Mouse (Mus musculus) granulocyte monocyte progenitor cell, adult 5-6 weeks (primary cell): ENCODE results near the gene Lrrc75b. TPM values are rescaled to one million over a fixed set of nuclear protein-coding genes. Genes with fewer than 3 reads are reported as not detected.
"Not testable (repeated sequence)": the region's sequence is repeated elsewhere in the genome, so short reads cannot be mapped to it uniquely, and the experiment has no call there.

Experiments used
- ATAC-seq: replicated peaks from 2 replicates; pipeline ENCODE4 v1.8.0; 2016; ENCODE audit warnings: mild to moderate bottlenecking, moderate TSS enrichment, inconsistent platforms; ENCODE audit not compliant: poor library complexity, severe bottlenecking
- total RNA-seq, 2 experiments: library from RNA; stranded (forward) in 1 of 2; stranded (reverse) in 1 of 2; fragments of 200-712, 200-1000 nt in 1 of 2; fragments of >200 nt in 1 of 2; fragmentation: Nextera tagmentation in 1 of 2; gene quantifications; 2 replicates each; pipeline ENCODE4 v1.2.3; 2014 to 2017

Gene Lrrc75b
- total RNA-seq, 2 experiments from 2014 or later, result not detected

DNA sequence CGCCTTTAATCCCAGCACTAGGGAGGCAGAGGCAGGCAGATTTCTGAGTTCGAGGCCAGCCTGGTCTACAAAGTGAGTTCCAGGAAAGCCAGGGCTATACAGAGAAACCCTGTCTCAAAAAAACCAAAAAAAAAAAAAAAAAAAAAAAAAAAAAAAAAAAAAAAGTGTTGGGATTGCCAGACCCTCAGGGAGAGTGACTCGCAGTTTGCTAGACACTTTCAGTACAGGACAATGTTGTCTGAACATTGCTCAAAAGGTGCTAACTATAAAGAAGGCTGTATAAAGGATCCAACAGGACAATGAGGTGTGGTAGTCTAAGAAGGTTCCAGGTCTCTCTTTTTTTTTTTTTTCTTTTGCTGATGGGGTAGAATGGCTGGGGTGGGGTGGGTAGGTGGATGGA is 54.2 kb downstream of the Lrrc75b start:
- ATAC-seq, result not testable (repeated sequence)

DNA sequence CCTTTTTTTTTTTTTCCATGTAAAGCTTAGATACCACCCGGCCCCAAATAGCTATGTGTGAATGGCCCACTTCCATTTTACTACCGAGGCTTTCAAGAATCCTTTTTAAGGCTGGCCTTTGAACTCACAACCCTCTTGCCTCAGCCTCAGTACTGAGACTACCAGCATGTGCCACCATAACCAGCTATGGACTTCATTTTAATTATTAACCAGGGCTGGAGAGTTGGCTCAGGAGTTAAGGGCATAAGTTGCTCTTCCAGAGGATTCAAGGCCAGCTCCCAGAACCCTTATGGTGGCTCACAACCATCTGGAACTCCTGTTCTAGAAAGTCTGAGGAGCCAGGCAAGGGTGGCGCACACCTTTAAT is 55.0 kb downstream of the Lrrc75b start:
- ATAC-seq, result 0 out of 2 replicates have a peak, but pooled peaks have one; percentile 1

DNA sequence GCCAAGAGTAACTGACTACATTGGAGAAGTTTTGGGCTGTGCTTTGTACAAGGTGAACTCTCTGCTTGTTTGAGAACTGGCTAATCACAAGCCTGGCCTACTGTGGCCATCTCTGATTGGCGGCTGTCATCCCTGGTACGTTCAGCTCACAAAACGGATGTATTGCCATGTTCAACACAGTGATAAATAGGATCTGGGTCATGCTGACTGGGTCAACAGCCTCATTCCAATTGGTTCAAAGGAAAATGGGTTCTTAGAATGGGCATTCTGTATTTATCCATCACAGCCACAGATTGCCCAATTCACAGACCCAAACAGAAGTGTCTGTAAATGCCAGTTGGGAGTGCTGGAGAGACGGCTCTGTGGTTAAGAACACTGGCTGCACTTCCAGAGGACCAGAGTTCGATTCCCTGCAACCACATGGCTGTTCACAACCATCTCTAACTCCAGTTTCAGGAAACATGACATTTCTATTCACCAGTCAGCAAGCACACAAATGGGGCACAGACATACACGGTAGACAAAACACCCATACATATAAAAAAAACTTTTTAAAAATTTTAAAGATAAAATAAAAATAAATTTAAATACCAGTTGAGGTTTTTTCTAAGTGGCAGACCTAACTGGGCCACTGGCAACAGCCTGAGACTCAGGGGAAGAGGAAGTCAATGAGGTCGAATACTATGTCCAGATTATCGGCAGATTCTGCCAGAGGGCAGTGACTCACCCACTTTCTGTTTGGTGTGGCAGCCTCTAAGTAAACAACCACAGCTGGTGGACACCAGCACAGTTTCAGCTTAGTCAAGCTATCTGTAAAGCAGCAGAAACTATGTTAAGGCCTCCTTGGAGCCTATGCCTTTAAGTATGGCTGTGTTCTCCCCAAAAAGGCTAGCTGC is 55.6 kb downstream of the Lrrc75b start:
- peak; percentile 85 for ATAC-seq

DNA sequence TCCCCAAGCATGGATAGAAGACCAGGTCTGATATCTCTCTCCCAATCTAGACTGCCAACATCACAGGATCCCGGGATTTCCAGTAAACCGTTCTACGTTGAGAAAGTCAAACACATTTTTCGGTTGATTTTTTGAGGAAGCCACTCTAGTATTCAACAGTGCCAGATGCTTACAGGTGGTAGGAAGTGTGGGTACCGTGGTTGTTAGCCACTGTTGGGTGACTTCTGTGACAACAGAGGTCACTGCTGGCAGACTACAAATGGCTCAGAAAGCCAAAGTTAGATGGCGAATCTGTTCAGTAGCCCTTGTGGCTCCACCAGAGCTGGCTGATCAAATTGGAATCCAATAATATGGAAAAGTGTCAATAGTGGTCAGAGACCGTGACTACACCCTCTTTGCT is 56.4 kb downstream of the Lrrc75b start:
- 0 out of 2 replicates have a peak, but pooled peaks have one; percentile 18 for ATAC-seq

DNA sequence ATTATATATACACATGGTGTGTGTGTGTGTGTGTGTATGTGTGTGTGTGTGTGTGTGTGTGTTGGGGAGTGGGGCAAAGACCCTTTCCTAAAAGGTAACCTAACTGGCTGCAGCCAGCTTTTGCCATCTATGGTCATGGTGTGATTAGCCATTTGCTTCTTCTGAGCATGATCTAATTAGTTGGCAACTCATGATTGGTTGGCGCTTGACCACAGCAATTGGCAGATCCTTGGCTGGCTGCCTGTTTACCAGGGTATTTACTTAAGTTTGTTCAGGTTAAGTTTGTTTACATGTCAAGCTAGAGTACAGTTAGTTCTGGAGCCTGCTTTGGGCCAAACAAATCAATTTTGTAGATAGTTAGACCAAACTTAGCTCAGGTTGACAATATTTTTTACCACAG is 58.5 kb downstream of the Lrrc75b start:
- no peak for ATAC-seq

DNA sequence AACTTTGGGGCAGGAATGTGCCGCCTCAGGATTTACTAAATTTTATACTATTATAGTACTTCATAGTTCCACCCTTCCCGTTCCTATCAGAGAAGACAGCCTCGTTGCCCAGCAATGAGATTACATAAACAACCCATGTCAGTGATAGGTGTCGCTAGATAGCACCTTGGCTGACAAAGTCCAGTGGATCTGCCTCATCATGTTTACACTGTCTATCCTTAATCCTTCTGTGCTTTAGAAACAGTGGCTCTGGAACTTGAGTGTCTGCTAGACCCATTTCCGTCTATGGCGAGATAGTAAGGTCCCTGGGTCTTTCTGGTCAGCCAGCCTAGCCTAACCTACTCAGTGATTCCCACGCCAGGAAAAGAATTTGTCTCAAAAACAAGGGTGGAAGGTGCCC is 59.8 kb downstream of the Lrrc75b start:
- no peak for ATAC-seq

Other genes with a start within 250 kb of the Lrrc75b start
- gene Adora2a, start 243.5 kb downstream of the Lrrc75b start, total RNA-seq (2014; fragmentation: Nextera tagmentation), result 0.79 and 0.80 TPM in 2 replicates
- gene Adora2a, start 243.5 kb downstream of the Lrrc75b start, total RNA-seq (2017), result 1.1 and 2.4 TPM in 2 replicates
- not detected in 2 replicates for gene Upb1, start 159.2 kb downstream of the Lrrc75b start, total RNA-seq (2014; fragmentation: Nextera tagmentation)
- 0.31 TPM in 1 of 2 replicates, not detected in the other for gene Upb1, start 159.2 kb downstream of the Lrrc75b start, total RNA-seq (2017)
- gene Snrpd3, start 42.8 kb downstream of the Lrrc75b start, total RNA-seq (2014; fragmentation: Nextera tagmentation), result 97.0 and 127 TPM in 2 replicates
- 74.4 and 109 TPM in 2 replicates for gene Snrpd3, start 42.8 kb downstream of the Lrrc75b start, total RNA-seq (2017)
- gene Gucd1, start 42.4 kb downstream of the Lrrc75b start, total RNA-seq (2014; fragmentation: Nextera tagmentation), result 11.8 and 20.1 TPM in 2 replicates
- gene Gucd1, start 42.4 kb downstream of the Lrrc75b start, total RNA-seq (2017), result 11.8 and 15.4 TPM in 2 replicates
- 1.7 TPM in 1 of 2 replicates, not detected in the other for gene Ggt1, start 1.3 kb upstream of the Lrrc75b start, total RNA-seq (2014; fragmentation: Nextera tagmentation)
- gene Ggt1, start 1.3 kb upstream of the Lrrc75b start, total RNA-seq (2017), result 1.7 TPM in 1 of 2 replicates, not detected in the other
- 2.3 and 6.4 TPM in 2 replicates for gene Ggt5, start 29.0 kb upstream of the Lrrc75b start, total RNA-seq (2014; fragmentation: Nextera tagmentation)
- 2.4 and 3.6 TPM in 2 replicates for gene Ggt5, start 29.0 kb upstream of the Lrrc75b start, total RNA-seq (2017)
- gene Susd2, start 83.7 kb upstream of the Lrrc75b start, total RNA-seq (2014; fragmentation: Nextera tagmentation), result 0.26 TPM in 1 of 2 replicates, not detected in the other
- gene Susd2, start 83.7 kb upstream of the Lrrc75b start, total RNA-seq (2017), result not detected in 2 replicates
- gene Cabin1, start 204.0 kb upstream of the Lrrc75b start, total RNA-seq (2014; fragmentation: Nextera tagmentation), result 48.8 and 68.8 TPM in 2 replicates
- gene Cabin1, start 204.0 kb upstream of the Lrrc75b start, total RNA-seq (2017), result 23.0 and 24.9 TPM in 2 replicates
- 65.6 and 85.2 TPM in 2 replicates for gene Ddt, start 213.1 kb upstream of the Lrrc75b start, total RNA-seq (2014; fragmentation: Nextera tagmentation)
- gene Ddt, start 213.1 kb upstream of the Lrrc75b start, total RNA-seq (2017), result 45.0 and 61.0 TPM in 2 replicates
- gene Gm20441, start 220.6 kb upstream of the Lrrc75b start, total RNA-seq (2014; fragmentation: Nextera tagmentation), result not detected in 2 replicates
- gene Gm20441, start 220.6 kb upstream of the Lrrc75b start, total RNA-seq (2017), result not detected in 2 replicates
- gene Gstt3, start 221.1 kb upstream of the Lrrc75b start, total RNA-seq (2014; fragmentation: Nextera tagmentation), result 4.5 and 12.9 TPM in 2 replicates
- gene Gstt3, start 221.1 kb upstream of the Lrrc75b start, total RNA-seq (2017), result 4.4 and 4.7 TPM in 2 replicates
- gene Gstt1, start 238.3 kb upstream of the Lrrc75b start, total RNA-seq (2014; fragmentation: Nextera tagmentation), result not detected in 2 replicates
- not detected in 2 replicates for gene Gstt1, start 238.3 kb upstream of the Lrrc75b start, total RNA-seq (2017)